Mouse (Mus musculus): ENCODE data around the gene Lbhd1. TPM values are rescaled to one million over a fixed set of nuclear protein-coding genes. Genes with fewer than 3 reads are reported as not detected.
"Not testable (repeated sequence)": the region's sequence is repeated elsewhere in the genome, so short reads cannot be mapped to it uniquely, and the experiment has no call there.

Gene Lbhd1
- 110 and 133 TPM in 2 replicates for polyA plus RNA-seq (2016; fragmentation: Nextera tagmentation; extraction: Ambion mirVana)

GRCm38 (mm10) chr19:8883616-8884015 is at the start of gene Lbhd1, which contains the start of gene Gm49403:
Gene Lbhd1 (plus strand): TSS chr19:8883732.
Gene Gm49403 (plus strand): TSS chr19:8883930.
- Histone ChIP-seq H3K36me3 (0 out of 2 replicates have a peak, but pooled peaks cover 8% of the 10 kb centered on the region), H3K4me3 (no peak within 1 kb of the TSS)
- WGBS: 72% methylated on average over 3 of the region's 3 CpGs

DNA sequence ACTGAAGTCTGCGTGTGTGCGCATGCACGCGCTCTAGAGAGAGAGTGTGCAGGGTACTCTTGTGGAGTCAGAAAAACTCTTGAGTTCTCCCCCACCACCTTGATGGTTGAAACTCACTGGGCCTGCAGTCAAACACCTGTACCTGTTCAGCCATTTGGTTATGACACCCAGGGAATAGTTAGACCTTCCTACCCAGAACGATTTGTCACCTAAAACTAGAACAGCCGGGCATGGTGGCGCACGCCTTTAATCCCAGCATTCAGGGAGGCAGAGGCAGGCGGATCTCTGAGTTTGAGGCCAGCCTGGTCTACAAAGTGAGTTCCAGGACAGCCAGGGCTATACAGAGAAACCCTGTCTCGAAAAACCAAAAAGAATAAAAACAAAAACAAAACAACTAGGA is 47.2 kb upstream of the Lbhd1 start:
- H3K9me3 ChIP-seq (replicated peaks); H3K27me3 ChIP-seq (ENCODE audit: low read depth, poor library complexity, severe bottlenecking); DNase-seq (ENCODE audit: low spot score): not testable (repeated sequence)
- peaks cover 60% of the 10 kb centered on the region for H3K36me3 ChIP-seq
- peak overlapping the region; percentile 61; the same call in 1 of the 2 replicates for H3K4me3 ChIP-seq
- peak overlapping the region; percentile 98; the same call in 1 of the 2 replicates for H3K27ac ChIP-seq (replicated peaks)
- whole genome bisulfite sequencing: 98% methylated on average over 10 of the region's 10 CpGs
- peaks cover 45% of the 10 kb centered on the region for H3K4me1 ChIP-seq

More at GRCm38 (mm10) chr19:8883616-8884015, at the start of gene Lbhd1, which contains the start of gene Gm49403:
- Histone ChIP-seq H3K27ac (replicated peaks) (no peak within 1 kb of the TSS), H3K9me3 (replicated peaks) (no peaks in the 10 kb centered on the region), H3K27me3 (ENCODE audit: low read depth, poor library complexity, severe bottlenecking) (no peaks in the 10 kb centered on the region), H3K4me1 (peaks cover 30% of the 10 kb centered on the region)
- no peak for DNase-seq (ENCODE audit: low spot score)

DNA sequence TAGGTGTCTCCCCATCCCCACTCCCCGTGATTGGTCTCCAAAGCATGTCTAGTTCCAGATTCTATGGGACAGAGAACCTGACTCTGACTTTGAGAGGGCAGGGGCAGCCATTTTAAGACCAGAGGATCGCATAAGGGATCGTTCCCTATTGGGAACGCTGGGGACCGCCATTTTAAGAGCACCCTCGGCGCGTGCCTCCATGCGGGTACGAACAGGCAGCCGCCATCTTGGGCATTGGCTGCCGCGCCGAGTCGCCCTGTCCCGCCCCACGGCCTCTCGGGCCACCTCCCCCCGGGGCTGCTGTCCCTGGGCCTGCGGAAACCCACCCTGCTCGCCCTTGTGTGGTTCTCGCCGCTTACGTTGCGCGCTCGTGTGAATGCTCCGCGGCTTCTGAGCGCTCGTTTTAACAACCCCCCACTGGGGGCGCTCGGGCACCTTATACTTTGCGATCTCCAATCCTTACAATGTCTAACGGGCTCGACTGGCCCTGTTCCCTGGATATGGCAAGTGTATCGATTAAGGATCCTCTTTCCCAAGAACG is 46.2 kb upstream of the Lbhd1 start, which contains the start of gene Bscl2:
Bscl2 (plus strand) TSS at position 217 of the 541 bp plus-strand sequence.
- no peaks in the 10 kb centered on the region for H3K27me3 ChIP-seq (ENCODE audit: low read depth, poor library complexity, severe bottlenecking)
- H3K4me3 ChIP-seq: peak within 1 kb of the TSS; percentile 61
- H3K27ac ChIP-seq (replicated peaks): peak within 1 kb of the TSS; percentile 98
- no peaks in the 10 kb centered on the region for H3K9me3 ChIP-seq (replicated peaks)
- DNase-seq (ENCODE audit: low spot score): peak; percentile 89
- H3K4me1 ChIP-seq: peaks cover 46% of the 10 kb centered on the region
- H3K36me3 ChIP-seq: peaks cover 59% of the 10 kb centered on the region
- under 1% methylated on average over 38 of the region's 38 CpGs for WGBS

GRCm38 (mm10) chr19:8838041-8838730 is 45.3 kb upstream of the Lbhd1 start:
- DNase-seq (ENCODE audit: low spot score): no peak
- 20% methylated on average over 15 of the region's 15 CpGs for WGBS
- Histone ChIP-seq H3K4me1 (peaks cover 46% of the 10 kb centered on the region), H3K9me3 (replicated peaks) (no peaks in the 10 kb centered on the region), H3K27me3 (ENCODE audit: low read depth, poor library complexity, severe bottlenecking) (no peaks in the 10 kb centered on the region), H3K36me3 (peaks cover 59% of the 10 kb centered on the region), H3K4me3 (peak overlapping the region; percentile 61), H3K27ac (replicated peaks) (peak overlapping the region; percentile 98)

DNA sequence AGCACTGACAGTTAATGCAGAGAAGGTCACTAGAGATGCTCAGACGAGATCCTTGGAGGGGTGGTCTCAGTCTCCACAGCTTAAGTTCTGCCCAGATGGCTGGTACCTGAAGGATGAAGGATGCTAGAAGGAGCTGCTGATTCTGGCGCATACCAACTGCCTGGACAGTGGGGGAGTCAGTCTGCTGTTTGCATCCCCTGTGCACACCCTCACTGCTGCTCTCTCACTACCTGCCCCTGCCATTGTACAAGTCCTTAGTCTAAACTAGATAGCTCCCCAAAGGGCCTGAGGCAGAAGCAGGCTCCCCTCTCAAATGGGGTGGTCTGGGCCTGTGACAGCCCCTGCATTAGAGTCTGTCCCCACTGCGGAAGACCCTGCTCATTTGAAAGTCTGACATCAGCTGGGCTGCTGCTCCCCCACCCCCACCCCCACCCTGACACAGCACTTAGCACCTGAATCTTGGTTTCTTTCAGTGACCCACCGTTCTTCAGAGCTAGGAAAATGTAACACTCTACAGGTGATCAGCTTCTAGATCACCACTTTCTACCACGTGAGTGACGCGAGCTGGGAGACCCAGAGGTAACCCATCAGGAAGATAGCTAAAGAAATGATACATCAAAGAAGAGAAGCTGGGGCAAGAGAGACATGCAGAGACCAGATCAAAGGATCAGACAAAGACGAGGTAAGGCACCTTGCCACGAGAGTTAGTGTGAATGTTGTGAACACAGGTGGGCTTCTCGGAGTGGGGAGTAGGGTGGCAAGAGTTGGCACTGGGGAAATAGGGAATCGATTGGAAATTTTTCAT is 44.2 kb upstream of the Lbhd1 start, which contains the start of gene Gng3:
Gng3 (minus strand) TSS at position 92 of the 805 bp plus-strand sequence.
- no peaks in the 10 kb centered on the region for H3K27me3 ChIP-seq (ENCODE audit: low read depth, poor library complexity, severe bottlenecking)
- 40% methylated on average over 11 of the region's 11 CpGs for WGBS
- no peaks in the 10 kb centered on the region for H3K9me3 ChIP-seq (replicated peaks)
- peak within 1 kb of the TSS; percentile 98 for H3K27ac ChIP-seq (replicated peaks)
- peaks cover 48% of the 10 kb centered on the region for H3K36me3 ChIP-seq
- H3K4me1 ChIP-seq: peaks cover 46% of the 10 kb centered on the region
- peak within 1 kb of the TSS; percentile 61 for H3K4me3 ChIP-seq
- peak; percentile 70 for DNase-seq (ENCODE audit: low spot score)

DNA sequence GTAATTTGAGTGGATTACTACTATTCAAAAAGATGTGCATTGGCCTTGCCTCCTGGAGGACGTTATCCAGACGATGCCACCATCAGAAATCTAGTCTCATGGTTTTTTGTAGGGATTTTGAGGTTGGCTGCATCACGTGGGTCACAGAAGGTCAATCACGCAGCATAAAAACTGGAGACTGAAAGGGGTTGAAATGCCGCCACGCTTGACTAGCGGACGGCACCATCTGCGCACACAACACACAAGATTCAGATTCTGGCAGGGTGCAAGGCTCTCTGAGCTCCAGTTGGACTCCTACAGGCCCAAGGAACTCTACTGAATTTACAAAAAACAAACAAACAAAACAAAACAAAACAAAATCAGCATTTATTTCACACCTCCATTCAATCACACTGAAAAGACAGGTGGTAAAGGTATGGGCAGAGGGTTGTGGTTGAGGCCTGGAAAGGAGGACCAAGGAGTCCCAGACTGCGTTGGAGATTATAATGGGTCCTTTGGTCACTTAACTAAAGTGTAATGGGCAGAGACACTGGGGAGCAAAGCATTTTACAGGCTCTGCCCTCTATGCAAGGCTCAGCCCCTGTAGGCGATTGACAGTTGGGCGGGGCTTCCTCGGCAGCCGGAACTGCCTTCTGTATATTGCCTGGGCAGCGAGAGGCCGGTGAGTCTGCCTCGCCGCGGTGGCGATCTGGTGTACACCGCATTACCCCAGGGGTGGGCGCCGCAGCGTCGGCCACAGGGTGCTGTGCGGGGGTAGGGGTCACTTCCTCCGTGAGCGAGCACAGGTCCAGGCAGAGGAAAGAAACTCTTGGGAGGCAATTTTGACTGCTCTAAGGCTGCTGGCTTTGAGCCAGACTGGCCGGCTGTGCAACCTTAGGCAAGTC is 43.4 kb upstream of the Lbhd1 start:
- Histone ChIP-seq H3K4me1 (peaks cover 46% of the 10 kb centered on the region), H3K27me3 (ENCODE audit: low read depth, poor library complexity, severe bottlenecking) (no peaks in the 10 kb centered on the region), H3K36me3 (peaks cover 43% of the 10 kb centered on the region), H3K4me3 (peak overlapping the region; percentile 61), H3K27ac (replicated peaks) (peak overlapping the region; percentile 98), H3K9me3 (replicated peaks) (no peaks in the 10 kb centered on the region)
- DNase-seq (ENCODE audit: low spot score): peak; percentile 67
- 19% methylated on average over 29 of the region's 29 CpGs for WGBS

- H3K36me3 ChIP-seq: peaks cover 43% of the 10 kb centered on the region
- no peaks in the 10 kb centered on the region for H3K9me3 ChIP-seq (replicated peaks)
- peak overlapping the region; percentile 61; the same call in 1 of the 2 replicates for H3K4me3 ChIP-seq
- peaks cover 46% of the 10 kb centered on the region for H3K4me1 ChIP-seq
- 92% methylated on average over 7 of the region's 7 CpGs for whole genome bisulfite sequencing
- no peaks in the 10 kb centered on the region for H3K27me3 ChIP-seq (ENCODE audit: low read depth, poor library complexity, severe bottlenecking)
- no peak for DNase-seq (ENCODE audit: low spot score)
- peak overlapping the region; percentile 98 for H3K27ac ChIP-seq (replicated peaks)
Measured at GRCm38 (mm10) chr19:8841012-8841411, 42.5 kb upstream of the Lbhd1 start.

GRCm38 (mm10) chr19:8842961-8843360 is 40.6 kb upstream of the Lbhd1 start:
- H3K27me3 ChIP-seq (ENCODE audit: low read depth, poor library complexity, severe bottlenecking): no peaks in the 10 kb centered on the region
- H3K4me3 ChIP-seq: no peak overlapping the region
- H3K4me1 ChIP-seq: peaks cover 35% of the 10 kb centered on the region
- peaks cover 53% of the 10 kb centered on the region for H3K36me3 ChIP-seq
- 90% methylated on average over 6 of the region's 6 CpGs for WGBS
- H3K27ac ChIP-seq (replicated peaks): no peak overlapping the region
- DNase-seq (ENCODE audit: low spot score): no peak
- no peaks in the 10 kb centered on the region for H3K9me3 ChIP-seq (replicated peaks)

DNA sequence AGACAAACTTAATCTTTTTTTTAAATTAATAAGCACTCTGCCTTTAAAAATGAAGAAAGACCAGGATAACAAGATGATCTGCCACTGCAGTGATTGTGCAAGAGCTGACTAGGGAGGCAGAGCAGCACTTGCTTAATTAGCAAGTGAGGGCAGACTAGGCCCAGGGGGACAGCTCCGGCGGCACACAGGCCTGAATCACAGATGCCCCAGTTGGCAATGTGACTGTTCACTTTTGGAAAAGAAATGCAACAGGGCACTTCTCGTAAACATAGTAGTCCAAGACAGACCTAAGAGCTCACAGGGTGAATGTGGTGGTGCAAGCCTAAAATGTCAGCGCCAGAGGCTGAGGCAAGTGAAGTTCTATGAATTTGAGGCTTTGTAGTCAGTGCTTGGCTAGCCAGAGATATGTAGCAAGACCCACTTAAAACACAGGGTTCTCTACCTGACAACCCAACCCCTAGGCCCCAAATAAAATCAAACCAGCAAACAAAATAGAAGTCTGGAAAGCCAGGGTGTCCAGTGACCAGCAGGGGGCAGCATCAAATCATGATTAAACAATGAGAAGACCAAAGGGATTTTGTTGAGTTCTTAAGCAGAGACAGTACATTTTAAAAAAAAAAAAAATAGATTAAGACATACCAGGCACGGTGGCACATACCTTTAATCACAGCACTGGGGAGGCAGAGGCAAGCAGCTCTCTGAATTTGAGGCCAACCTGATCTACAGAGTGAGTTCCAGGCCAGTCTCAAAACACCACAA is 39.0 kb upstream of the Lbhd1 start:
- Histone ChIP-seq H3K27me3 (ENCODE audit: low read depth, poor library complexity, severe bottlenecking) (no peaks in the 10 kb centered on the region), H3K4me1 (peaks cover 19% of the 10 kb centered on the region), H3K4me3 (no peak overlapping the region), H3K36me3 (peaks cover 60% of the 10 kb centered on the region), H3K27ac (replicated peaks) (no peak overlapping the region), H3K9me3 (replicated peaks) (no peaks in the 10 kb centered on the region)
- DNase-seq (ENCODE audit: low spot score): peak; percentile 69
- WGBS: 71% methylated on average over 5 of the region's 5 CpGs

GRCm38 (mm10) chr19:8848356-8848755 is 35.2 kb upstream of the Lbhd1 start:
- DNase-seq (ENCODE audit: low spot score): no peak
- WGBS: 86% methylated on average over 5 of the region's 5 CpGs
- H3K9me3 ChIP-seq (replicated peaks): no peaks in the 10 kb centered on the region
- H3K27me3 ChIP-seq (ENCODE audit: low read depth, poor library complexity, severe bottlenecking): no peaks in the 10 kb centered on the region
- H3K27ac ChIP-seq (replicated peaks): no peak overlapping the region
- peaks cover 7% of the 10 kb centered on the region; the same call in 1 of the 2 replicates for H3K4me1 ChIP-seq
- no peak overlapping the region for H3K4me3 ChIP-seq
- peaks cover 38% of the 10 kb centered on the region for H3K36me3 ChIP-seq

GRCm38 (mm10) chr19:8850402-8850901 is 33.1 kb upstream of the Lbhd1 start, which contains the start of gene Lrrn4cl:
Gene Lrrn4cl (plus strand): TSS chr19:8850768.
- Histone ChIP-seq H3K4me3 (no peak within 1 kb of the TSS), H3K4me1 (peaks cover 7% of the 10 kb centered on the region; the same call in 1 of the 2 replicates), H3K9me3 (replicated peaks) (no peaks in the 10 kb centered on the region), H3K27me3 (ENCODE audit: low read depth, poor library complexity, severe bottlenecking) (no peaks in the 10 kb centered on the region), H3K27ac (replicated peaks) (0 out of 2 replicates have a peak within 1 kb of the TSS, but pooled peaks have one; percentile 38), H3K36me3 (peaks cover 32% of the 10 kb centered on the region)
- DNase-seq (ENCODE audit: low spot score): no peak
- 36% methylated on average over 7 of the region's 7 CpGs for WGBS
